Mouse (Mus musculus) testis, adult 2 months (tissue): Measurements from ENCODE around the gene Smbd1. TPM values are rescaled to one million over a fixed set of nuclear protein-coding genes. Genes with fewer than 3 reads are reported as not detected.

Experiments used
- H3K27ac ChIP-seq: fragments of 200-500 bp; 2 replicates; pipeline ENCODE4 v1.5.1; 2012; ENCODE audit warnings: low read depth, low read length; ENCODE audit not compliant: control insufficient read depth, insufficient read depth
- H3K27me3 ChIP-seq: fragments of 200-500 bp; 2 replicates; pipeline ENCODE4 v1.6.1; 2012; ENCODE audit warnings: mild to moderate bottlenecking, low read length, moderate library complexity; ENCODE audit not compliant: control insufficient read depth, insufficient read depth
- H3K36me3 ChIP-seq: fragments of 200-500 bp; 2 replicates; pipeline ENCODE4 v1.6.1; 2012; ENCODE audit warnings: mild to moderate bottlenecking, low read length; ENCODE audit not compliant: control insufficient read depth, insufficient read depth
- H3K4me1 ChIP-seq: fragments of 200-500 bp; 2 replicates; pipeline ENCODE4 v1.6.1; 2012; ENCODE audit warnings: low read length; ENCODE audit not compliant: control insufficient read depth, insufficient read depth
- H3K4me3 ChIP-seq: fragments of 200-500 bp; 2 replicates; pipeline ENCODE4 v1.5.1; 2012; ENCODE audit warnings: low read depth, mild to moderate bottlenecking, low read length, moderate library complexity, mixed read lengths; ENCODE audit not compliant: control insufficient read depth
- CTCF ChIP-seq: fragments of 200-500 bp; IDR thresholded peaks from 2 replicates; pipeline ENCODE4 v1.5.1; 2012; ENCODE audit warnings: low read depth, mild to moderate bottlenecking, inconsistent platforms, low read length, moderate library complexity; ENCODE audit not compliant: control insufficient read depth, insufficient read depth, insufficient replicate concordance
- POLR2A ChIP-seq: fragments of 200-500 bp; IDR thresholded peaks from 2 replicates; pipeline ENCODE4 v1.6.1; 2012; ENCODE audit warnings: low read depth, mild to moderate bottlenecking, inconsistent platforms, low read length, moderate library complexity; ENCODE audit not compliant: control insufficient read depth
- polyA plus RNA-seq: library from polyadenylated mRNA; depleted of rRNA; stranded (reverse); fragments of >200 nt; gene quantifications from 2 replicates; pipeline ENCODE4 v1.2.3, GENCODE M21; 2012

The Smbd1 gene
- polyA plus RNA-seq, 1 experiment, result not detected

- H3K27ac ChIP-seq, result no peak within 1 kb of the TSS
These were observed 12.9 kb downstream of the Smbd1 start, which contains the start of gene Muc20 for GRCm38 (mm10) chr16:32797426-32797689. Muc20 (minus strand) TSS chr16:32797435.

GRCm38 (mm10) chr16:32796676-32797425 lies 13.4 kb downstream of the Smbd1 start:
- H3K4me1 ChIP-seq, result no peaks in the 10 kb centered on the region
- no peaks in the 10 kb centered on the region for H3K27me3 ChIP-seq
- no peak overlapping the region for H3K27ac ChIP-seq
- no peak overlapping the region for H3K4me3 ChIP-seq
- no peaks in the 10 kb centered on the region for H3K36me3 ChIP-seq
- TF ChIP-seq CTCF (no peak), POLR2A (no peak)

More at GRCm38 (mm10) chr16:32797426-32797689, 12.9 kb downstream of the Smbd1 start, which contains the start of gene Muc20:
- Histone ChIP-seq H3K4me1 (no peaks in the 10 kb centered on the region), H3K4me3 (no peak within 1 kb of the TSS), H3K27me3 (no peaks in the 10 kb centered on the region), H3K36me3 (no peaks in the 10 kb centered on the region)
- TF ChIP-seq CTCF (no peak), POLR2A (no peak)

- Histone ChIP-seq H3K4me1 (no peaks in the 10 kb centered on the region), H3K4me3 (no peak overlapping the region), H3K36me3 (no peaks in the 10 kb centered on the region), H3K27ac (no peak overlapping the region), H3K27me3 (no peaks in the 10 kb centered on the region)
- no peak for TF ChIP-seq POLR2A
- no peak for TF ChIP-seq CTCF
These were observed 15.1 kb downstream of the Smbd1 start for GRCm38 (mm10) chr16:32795177-32795576.

GRCm38 (mm10) chr16:32790056-32790455 lies 20.2 kb downstream of the Smbd1 start:
- H3K27me3 ChIP-seq, result no peaks in the 10 kb centered on the region
- H3K27ac ChIP-seq, result no peak overlapping the region
- TF ChIP-seq POLR2A (no peak), CTCF (no peak)
- H3K4me3 ChIP-seq, result no peak overlapping the region
- H3K4me1 ChIP-seq, result no peaks in the 10 kb centered on the region
- H3K36me3 ChIP-seq, result no peaks in the 10 kb centered on the region

GRCm38 (mm10) chr16:32784840-32785239 lies 25.4 kb downstream of the Smbd1 start:
- Histone ChIP-seq H3K4me1 (no peaks in the 10 kb centered on the region; the same call in 1 of the 2 replicates), H3K27me3 (no peaks in the 10 kb centered on the region), H3K36me3 (no peaks in the 10 kb centered on the region), H3K27ac (no peak overlapping the region), H3K4me3 (peak overlapping the region; percentile 80)
- peak; percentile 65; the same call in 1 of the 2 replicates for TF ChIP-seq POLR2A
- no peak for TF ChIP-seq CTCF

- TF ChIP-seq POLR2A, result no peak
- no peak for TF ChIP-seq CTCF
- H3K36me3 ChIP-seq, result no peaks in the 10 kb centered on the region
- H3K4me1 ChIP-seq, result no peaks in the 10 kb centered on the region; the same call in 1 of the 2 replicates
- H3K27ac ChIP-seq, result no peak overlapping the region
- no peak overlapping the region for H3K4me3 ChIP-seq
- H3K27me3 ChIP-seq, result no peaks in the 10 kb centered on the region
These were observed 26.8 kb downstream of the Smbd1 start for GRCm38 (mm10) chr16:32783324-32784062.

GRCm38 (mm10) chr16:32778956-32779355 lies 31.3 kb downstream of the Smbd1 start:
- H3K27me3 ChIP-seq, result no peaks in the 10 kb centered on the region
- no peak overlapping the region for H3K27ac ChIP-seq
- H3K4me1 ChIP-seq, result peaks cover 2% of the 10 kb centered on the region; the same call in 1 of the 2 replicates
- TF ChIP-seq POLR2A, result no peak
- TF ChIP-seq CTCF, result no peak
- H3K36me3 ChIP-seq, result no peaks in the 10 kb centered on the region
- no peak overlapping the region for H3K4me3 ChIP-seq
